Mouse (Mus musculus): ENCODE measurements at regions not wholly inside any gene's neighbourhood (a gene's known extent, or its start where the extent isn't known, plus 50 kb on each side); places are given as distances from the start of the nearest gene placed in this dataset.

- Histone ChIP-seq H3K27ac (ENCODE audit: low read depth, low read length) (no peak overlapping the region), H3K9ac (ENCODE audit: low read length) (no peak overlapping the region), H3K9me3 (ENCODE audit: control insufficient read depth, low read length) (no peaks in the 10 kb centered on the region), H3K4me1 (ENCODE audit: control insufficient read depth, insufficient read depth, low read length) (no peaks in the 10 kb centered on the region), H3K27me3 (ENCODE audit: control insufficient read depth, insufficient read depth, low read length) (no peaks in the 10 kb centered on the region), H3K36me3 (ENCODE audit: control insufficient read depth, insufficient read depth, low read length) (no peaks in the 10 kb centered on the region), H3K4me3 (ENCODE audit: low read depth, low read length) (no peak overlapping the region), H3K4me2 (ENCODE audit: low read depth) (no peak overlapping the region)
- ATAC-seq (ENCODE audit: insufficient read depth, low FRiP score, low TSS enrichment) = no peak
- WGBS = 91% methylated on average over 5 of the region's 5 CpGs
- no peak for DNase-seq (ENCODE audit: low spot score)
Observed at GRCm38 (mm10) chr11:8148485-8148825, 515.9 kb downstream of the Tns3 start.

DNA sequence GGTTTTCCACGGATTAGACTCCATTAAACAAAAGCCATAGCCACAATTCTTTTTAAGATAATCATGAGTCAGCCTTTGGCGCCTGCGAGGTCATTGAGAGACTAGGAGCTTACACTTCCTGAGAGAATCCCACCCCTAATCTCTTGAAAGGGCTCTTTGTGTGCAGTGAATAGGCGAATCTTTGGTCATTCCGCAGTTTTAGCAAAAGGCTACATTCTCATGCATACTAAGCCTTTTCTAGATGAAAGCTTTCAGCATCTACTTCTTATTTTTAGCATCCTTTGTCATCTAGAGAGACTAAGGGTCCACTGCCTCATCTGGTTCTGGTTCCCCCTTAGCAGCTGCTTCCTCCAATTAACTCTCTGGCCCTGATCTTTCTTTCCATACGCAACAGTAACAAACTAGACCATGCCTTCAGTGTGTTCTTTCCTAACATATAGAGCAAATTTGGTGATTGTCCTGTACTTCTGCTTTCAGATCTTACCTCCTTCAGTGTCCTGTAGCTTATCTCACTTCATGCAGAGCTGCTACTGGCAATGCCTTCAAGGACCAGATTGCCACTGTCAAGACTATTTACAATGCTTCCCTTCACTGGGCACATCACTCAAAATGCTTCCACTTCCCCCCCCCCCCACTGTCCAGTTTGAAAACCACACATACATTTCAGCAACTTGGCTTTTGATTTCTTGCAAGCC is 516.4 kb downstream of the Tns3 start:
- no peak overlapping the region for H3K4me2 ChIP-seq (ENCODE audit: low read depth)
- H3K4me3 ChIP-seq (ENCODE audit: low read depth, low read length) = no peak overlapping the region
- H3K9me3 ChIP-seq (ENCODE audit: control insufficient read depth, low read length) = no peaks in the 10 kb centered on the region
- no peaks in the 10 kb centered on the region for H3K4me1 ChIP-seq (ENCODE audit: control insufficient read depth, insufficient read depth, low read length)
- H3K27me3 ChIP-seq (ENCODE audit: control insufficient read depth, insufficient read depth, low read length) = no peaks in the 10 kb centered on the region
- no peak overlapping the region for H3K9ac ChIP-seq (ENCODE audit: low read length)
- DNase-seq (ENCODE audit: low spot score) (peak; percentile 11), ATAC-seq (ENCODE audit: insufficient read depth, low FRiP score, low TSS enrichment) (no peak; the same call in 1 of the 2 replicates)
- no peaks in the 10 kb centered on the region for H3K36me3 ChIP-seq (ENCODE audit: control insufficient read depth, insufficient read depth, low read length)
- WGBS = 45% methylated on average over 6 of the region's 6 CpGs
- no peak overlapping the region for H3K27ac ChIP-seq (ENCODE audit: low read depth, low read length)

GRCm38 (mm10) chr11:8137366-8137765 is 527.0 kb downstream of the Tns3 start:
- WGBS = 51% methylated on average over 4 of the region's 4 CpGs

DNA sequence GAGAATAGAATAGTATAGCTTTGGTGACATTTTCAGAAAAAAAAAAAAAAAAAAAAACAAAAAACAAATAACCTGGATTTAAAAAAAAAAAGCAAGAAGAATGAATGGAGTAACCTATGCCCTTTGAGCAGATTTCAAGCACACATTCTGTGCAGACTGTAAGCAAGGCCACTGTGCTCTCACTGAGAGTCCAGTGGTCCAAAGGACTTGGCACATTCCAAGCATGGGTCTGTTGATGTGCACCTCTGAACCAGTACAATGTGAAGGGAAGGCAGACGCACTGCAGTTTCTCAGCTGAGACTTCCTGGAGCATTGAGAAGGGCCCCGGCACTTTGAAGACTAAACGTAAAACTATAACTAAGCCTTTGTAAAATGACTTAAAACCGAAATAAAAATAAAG is 527.7 kb downstream of the Tns3 start:
- ATAC-seq (ENCODE audit: insufficient read depth, low FRiP score, low TSS enrichment) = no peak
- H3K9me3 ChIP-seq (ENCODE audit: control insufficient read depth, low read length) = no peaks in the 10 kb centered on the region
- WGBS = 88% methylated on average over 4 of the region's 4 CpGs
- H3K36me3 ChIP-seq (ENCODE audit: control insufficient read depth, insufficient read depth, low read length) = no peaks in the 10 kb centered on the region
- no peak overlapping the region for H3K27ac ChIP-seq (ENCODE audit: low read depth, low read length)
- H3K27me3 ChIP-seq (ENCODE audit: control insufficient read depth, insufficient read depth, low read length) = no peaks in the 10 kb centered on the region
- no peak overlapping the region for H3K4me2 ChIP-seq (ENCODE audit: low read depth)
- H3K9ac ChIP-seq (ENCODE audit: low read length) = no peak overlapping the region
- H3K4me3 ChIP-seq (ENCODE audit: low read depth, low read length) = no peak overlapping the region
- no peaks in the 10 kb centered on the region for H3K4me1 ChIP-seq (ENCODE audit: control insufficient read depth, insufficient read depth, low read length)
- DNase-seq (ENCODE audit: low spot score) = no peak

More at GRCm38 (mm10) chr11:8137366-8137765, 527.0 kb downstream of the Tns3 start:
- H3K27ac ChIP-seq (ENCODE audit: low read depth, low read length) = no peak overlapping the region
- no peak for DNase-seq (ENCODE audit: low spot score)
- H3K4me2 ChIP-seq (ENCODE audit: low read depth) = no peak overlapping the region
- H3K27me3 ChIP-seq (ENCODE audit: control insufficient read depth, insufficient read depth, low read length) = no peaks in the 10 kb centered on the region
- H3K4me3 ChIP-seq (ENCODE audit: low read depth, low read length) = no peak overlapping the region
- no peaks in the 10 kb centered on the region for H3K36me3 ChIP-seq (ENCODE audit: control insufficient read depth, insufficient read depth, low read length)
- no peaks in the 10 kb centered on the region for H3K4me1 ChIP-seq (ENCODE audit: control insufficient read depth, insufficient read depth, low read length)
- H3K9me3 ChIP-seq (ENCODE audit: control insufficient read depth, low read length) = no peaks in the 10 kb centered on the region
- no peak for ATAC-seq (ENCODE audit: insufficient read depth, low FRiP score, low TSS enrichment)
- H3K9ac ChIP-seq (ENCODE audit: low read length) = no peak overlapping the region

- DNase-seq (ENCODE audit: low spot score) (no peak), ATAC-seq (ENCODE audit: insufficient read depth, low FRiP score, low TSS enrichment) (no peak)
- no peak overlapping the region for H3K4me3 ChIP-seq (ENCODE audit: low read depth, low read length)
- no peak overlapping the region for H3K4me2 ChIP-seq (ENCODE audit: low read depth)
- no peaks in the 10 kb centered on the region for H3K27me3 ChIP-seq (ENCODE audit: control insufficient read depth, insufficient read depth, low read length)
- no peaks in the 10 kb centered on the region for H3K4me1 ChIP-seq (ENCODE audit: control insufficient read depth, insufficient read depth, low read length)
- 84% methylated on average over 2 of the region's 2 CpGs for WGBS
- H3K9ac ChIP-seq (ENCODE audit: low read length) = no peak overlapping the region
- no peaks in the 10 kb centered on the region for H3K9me3 ChIP-seq (ENCODE audit: control insufficient read depth, low read length)
- no peaks in the 10 kb centered on the region for H3K36me3 ChIP-seq (ENCODE audit: control insufficient read depth, insufficient read depth, low read length)
- no peak overlapping the region for H3K27ac ChIP-seq (ENCODE audit: low read depth, low read length)
Observed at GRCm38 (mm10) chr11:8109286-8109685, 555.0 kb downstream of the Tns3 start.

DNA sequence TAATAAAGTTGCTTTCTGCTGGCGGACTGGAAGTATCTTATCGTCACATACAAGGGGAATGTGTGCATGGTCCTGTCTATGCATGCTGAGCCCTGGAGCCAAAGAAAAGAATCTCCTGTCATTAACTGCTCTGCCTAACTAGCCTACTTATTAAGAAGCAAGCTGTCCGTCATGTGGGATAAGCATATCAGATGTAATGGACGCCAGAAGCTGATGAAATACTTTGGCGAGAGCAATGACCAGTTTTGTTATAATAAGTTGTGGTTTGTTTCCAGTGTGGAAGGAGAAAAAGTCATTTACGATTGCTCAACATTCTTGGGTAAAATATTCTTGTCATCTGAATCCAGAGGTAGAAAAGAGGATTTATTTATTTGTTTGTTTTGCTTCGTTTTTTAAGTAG is 563.2 kb downstream of the Tns3 start:
- WGBS = 89% methylated on average over 7 of the region's 7 CpGs
- Histone ChIP-seq H3K27me3 (ENCODE audit: control insufficient read depth, insufficient read depth, low read length) (no peaks in the 10 kb centered on the region), H3K4me3 (ENCODE audit: low read depth, low read length) (no peak overlapping the region), H3K4me2 (ENCODE audit: low read depth) (no peak overlapping the region), H3K4me1 (ENCODE audit: control insufficient read depth, insufficient read depth, low read length) (no peaks in the 10 kb centered on the region), H3K9me3 (ENCODE audit: control insufficient read depth, low read length) (no peaks in the 10 kb centered on the region), H3K9ac (ENCODE audit: low read length) (no peak overlapping the region), H3K36me3 (ENCODE audit: control insufficient read depth, insufficient read depth, low read length) (no peaks in the 10 kb centered on the region), H3K27ac (ENCODE audit: low read depth, low read length) (no peak overlapping the region)
- no peak for ATAC-seq (ENCODE audit: insufficient read depth, low FRiP score, low TSS enrichment)
- no peak for DNase-seq (ENCODE audit: low spot score)

DNA sequence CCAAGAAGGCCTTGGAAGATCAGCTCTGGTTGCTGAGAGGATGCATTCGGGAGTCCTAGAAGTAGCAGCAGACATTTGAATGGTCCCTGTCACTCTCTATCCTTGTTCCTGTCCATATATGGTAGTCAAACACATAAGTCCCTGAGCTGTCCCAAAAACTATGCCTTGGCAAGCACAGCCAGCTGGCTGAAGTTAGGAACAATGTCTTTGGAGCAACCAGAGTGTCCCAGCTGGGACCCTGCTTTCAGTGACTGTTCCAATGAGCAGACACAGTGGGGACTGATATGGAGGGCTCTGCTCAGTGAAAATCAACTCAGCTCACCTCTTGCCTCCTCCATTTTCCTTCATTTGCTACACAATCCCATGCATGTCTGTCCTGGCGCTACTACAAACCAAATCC is 580.0 kb downstream of the Tns3 start:
- Histone ChIP-seq H3K36me3 (ENCODE audit: control insufficient read depth, insufficient read depth, low read length) (no peaks in the 10 kb centered on the region), H3K27ac (ENCODE audit: low read depth, low read length) (no peak overlapping the region), H3K27me3 (ENCODE audit: control insufficient read depth, insufficient read depth, low read length) (no peaks in the 10 kb centered on the region), H3K4me2 (ENCODE audit: low read depth) (no peak overlapping the region), H3K9me3 (ENCODE audit: control insufficient read depth, low read length) (no peaks in the 10 kb centered on the region), H3K9ac (ENCODE audit: low read length) (no peak overlapping the region), H3K4me3 (ENCODE audit: low read depth, low read length) (no peak overlapping the region), H3K4me1 (ENCODE audit: control insufficient read depth, insufficient read depth, low read length) (no peaks in the 10 kb centered on the region)
- no peak for ATAC-seq (ENCODE audit: insufficient read depth, low FRiP score, low TSS enrichment)
- 90% methylated on average over 2 of the region's 2 CpGs for WGBS
- no peak for DNase-seq (ENCODE audit: low spot score)

- Histone ChIP-seq H3K4me1 (ENCODE audit: control insufficient read depth, insufficient read depth, low read length) (no peaks in the 10 kb centered on the region), H3K27me3 (ENCODE audit: control insufficient read depth, insufficient read depth, low read length) (no peaks in the 10 kb centered on the region), H3K36me3 (ENCODE audit: control insufficient read depth, insufficient read depth, low read length) (no peaks in the 10 kb centered on the region), H3K4me2 (ENCODE audit: low read depth) (no peak overlapping the region), H3K27ac (ENCODE audit: low read depth, low read length) (no peak overlapping the region), H3K9ac (ENCODE audit: low read length) (no peak overlapping the region), H3K9me3 (ENCODE audit: control insufficient read depth, low read length) (no peaks in the 10 kb centered on the region), H3K4me3 (ENCODE audit: low read depth, low read length) (no peak overlapping the region)
- ATAC-seq (ENCODE audit: insufficient read depth, low FRiP score, low TSS enrichment) = no peak
- DNase-seq (ENCODE audit: low spot score) = no peak
- WGBS = 87% methylated on average over 4 of the region's 6 CpGs
Observed at GRCm38 (mm10) chr11:8082811-8083210, 581.5 kb downstream of the Tns3 start.

DNA sequence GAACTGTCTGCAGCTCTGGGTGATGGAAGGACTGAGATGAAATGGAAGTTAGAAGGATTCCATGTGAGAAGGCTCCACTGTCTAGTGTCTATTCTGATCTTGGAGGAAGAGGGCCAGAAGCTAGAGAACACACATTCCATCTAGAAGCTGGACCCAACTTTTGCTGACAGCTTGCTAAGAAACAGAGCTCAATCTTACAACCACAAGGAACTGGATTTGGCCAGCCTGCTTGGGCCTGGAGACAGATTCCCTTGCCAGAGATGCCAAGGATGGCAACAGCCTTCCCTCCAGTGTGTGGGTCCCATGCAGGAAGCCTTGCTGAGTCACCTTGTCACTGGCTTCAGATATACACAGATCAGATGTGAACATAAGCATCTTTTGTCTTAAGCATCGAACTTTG is 591.0 kb downstream of the Tns3 start:
- Histone ChIP-seq H3K9me3 (ENCODE audit: control insufficient read depth, low read length) (no peaks in the 10 kb centered on the region), H3K27me3 (ENCODE audit: control insufficient read depth, insufficient read depth, low read length) (no peaks in the 10 kb centered on the region), H3K9ac (ENCODE audit: low read length) (no peak overlapping the region), H3K36me3 (ENCODE audit: control insufficient read depth, insufficient read depth, low read length) (no peaks in the 10 kb centered on the region), H3K4me2 (ENCODE audit: low read depth) (no peak overlapping the region), H3K4me1 (ENCODE audit: control insufficient read depth, insufficient read depth, low read length) (no peaks in the 10 kb centered on the region), H3K4me3 (ENCODE audit: low read depth, low read length) (no peak overlapping the region), H3K27ac (ENCODE audit: low read depth, low read length) (no peak overlapping the region)
- ATAC-seq (ENCODE audit: insufficient read depth, low FRiP score, low TSS enrichment) = no peak
- DNase-seq (ENCODE audit: low spot score) = no peak
- WGBS = 93% methylated on average over 1 of the region's 1 CpGs

Data from neural tube, embryonic 11.5 days (tissue).